Mouse (Mus musculus) midbrain, embryonic 12.5 days (tissue): Measurements from ENCODE around the gene Bcas3. TPM values are rescaled to one million over a fixed set of nuclear protein-coding genes. Genes with fewer than 3 reads are reported as not detected.

Experiments used
- ATAC-seq: fragments of 200-750 bp; cut with Nextera tagmentation; 2 replicates; pipeline ENCODE4 v1.8.0; 2017; ENCODE audit warnings: low read depth, moderate TSS enrichment, moderate library complexity; ENCODE audit not compliant: low FRiP score
- H3K27ac ChIP-seq: fragments of 300-500 bp; sonication (generic); replicated peaks from 2 replicates; pipeline ENCODE4 v1.5.1; 2016; ENCODE audit warnings: mild to moderate bottlenecking
- H3K27me3 ChIP-seq: fragments of 300-500 bp; sonication (generic); 2 replicates; pipeline ENCODE4 v1.6.1; 2016; ENCODE audit warnings: mild to moderate bottlenecking
- H3K36me3 ChIP-seq: fragments of 300-500 bp; sonication (generic); 2 replicates; pipeline ENCODE4 v1.6.1; 2016
- H3K4me1 ChIP-seq: fragments of 300-500 bp; sonication (generic); 2 replicates; pipeline ENCODE4 v1.6.1; 2016
- H3K4me2 ChIP-seq: fragments of 300-500 bp; sonication (generic); replicated peaks from 2 replicates; pipeline ENCODE4 v1.6.1; 2016; ENCODE audit warnings: mild to moderate bottlenecking, moderate library complexity
- H3K4me3 ChIP-seq: fragments of 300-500 bp; sonication (generic); 2 replicates; pipeline ENCODE4 v1.5.1; 2016; ENCODE audit warnings: mild to moderate bottlenecking
- H3K9ac ChIP-seq: fragments of 300-500 bp; sonication (generic); replicated peaks from 2 replicates; pipeline ENCODE4 v1.6.1; 2016; ENCODE audit warnings: mild to moderate bottlenecking, moderate library complexity
- H3K9me3 ChIP-seq: fragments of 300-500 bp; sonication (generic); 2 replicates; pipeline ENCODE4 v1.6.1; 2016; ENCODE audit warnings: mild to moderate bottlenecking
- WGBS: fragments of 180-500 bp; shearing (Covaris S2); methylation state at CpG from one replicate; pipeline ENCODE4 v1.1.7; 2016; 5-methylcytosine and 5-hydroxymethylcytosine counted together
- polyA plus RNA-seq: library from polyadenylated mRNA; unstranded; fragments of >200 nt; fragmentation: Nextera tagmentation; extraction: Ambion mirVana; gene quantifications from 2 replicates; pipeline ENCODE4 v1.2.1, GENCODE M21; 2016

The Bcas3 gene
- polyA plus RNA-seq, 1 experiment from 2014 or later = 26.8 TPM

- Histone ChIP-seq H3K4me2 (no peak overlapping the region), H3K9ac (no peak overlapping the region), H3K4me1 (peaks cover 22% of the 10 kb centered on the region), H3K36me3 (no peaks in the 10 kb centered on the region), H3K27ac (no peak overlapping the region), H3K9me3 (no peaks in the 10 kb centered on the region), H3K27me3 (peaks cover 3% of the 10 kb centered on the region; the same call in 1 of the 2 replicates), H3K4me3 (no peak overlapping the region)
- WGBS = 81% methylated on average over 4 of the region's 4 CpGs
- ATAC-seq = no peak
These were observed 288.5 kb downstream of the Bcas3 start for GRCm38 (mm10) chr11:85641486-85641885.

- H3K27me3 ChIP-seq = peaks cover 3% of the 10 kb centered on the region; the same call in 1 of the 2 replicates
- no peak overlapping the region for H3K4me2 ChIP-seq
- H3K9me3 ChIP-seq = no peaks in the 10 kb centered on the region
- H3K4me3 ChIP-seq = no peak overlapping the region
- no peak overlapping the region for H3K9ac ChIP-seq
- H3K4me1 ChIP-seq = peaks cover 22% of the 10 kb centered on the region
- ATAC-seq = no peak
- 65% methylated on average over 6 of the region's 6 CpGs for WGBS
- no peak overlapping the region for H3K27ac ChIP-seq
- no peaks in the 10 kb centered on the region for H3K36me3 ChIP-seq
These were observed 289.6 kb downstream of the Bcas3 start for GRCm38 (mm10) chr11:85642591-85642990.

GRCm38 (mm10) chr11:85643025-85643424 lies 290.1 kb downstream of the Bcas3 start:
- peaks cover 22% of the 10 kb centered on the region for H3K4me1 ChIP-seq
- H3K4me3 ChIP-seq = no peak overlapping the region
- no peaks in the 10 kb centered on the region for H3K9me3 ChIP-seq
- no peak overlapping the region for H3K27ac ChIP-seq
- no peaks in the 10 kb centered on the region for H3K36me3 ChIP-seq
- 92% methylated on average over 4 of the region's 4 CpGs for WGBS
- no peak overlapping the region for H3K9ac ChIP-seq
- no peak for ATAC-seq
- peaks cover 3% of the 10 kb centered on the region; the same call in 1 of the 2 replicates for H3K27me3 ChIP-seq
- no peak overlapping the region for H3K4me2 ChIP-seq

GRCm38 (mm10) chr11:85643479-85644000 lies 290.6 kb downstream of the Bcas3 start:
- H3K4me2 ChIP-seq = no peak overlapping the region
- H3K27ac ChIP-seq = no peak overlapping the region

GRCm38 (mm10) chr11:85644027-85644747 lies 291.2 kb downstream of the Bcas3 start:
- Histone ChIP-seq H3K4me2 (no peak overlapping the region), H3K9ac (no peak overlapping the region), H3K36me3 (no peaks in the 10 kb centered on the region), H3K4me3 (no peak overlapping the region), H3K27ac (no peak overlapping the region), H3K4me1 (peaks cover 22% of the 10 kb centered on the region), H3K9me3 (no peaks in the 10 kb centered on the region), H3K27me3 (peaks cover 3% of the 10 kb centered on the region; the same call in 1 of the 2 replicates)
- ATAC-seq = no peak
- 79% methylated on average over 12 of the region's 12 CpGs for WGBS

More at GRCm38 (mm10) chr11:85643479-85644000, 290.6 kb downstream of the Bcas3 start:
- Histone ChIP-seq H3K36me3 (no peaks in the 10 kb centered on the region), H3K27me3 (peaks cover 3% of the 10 kb centered on the region; the same call in 1 of the 2 replicates), H3K4me3 (no peak overlapping the region), H3K9ac (no peak overlapping the region), H3K9me3 (no peaks in the 10 kb centered on the region), H3K4me1 (peaks cover 22% of the 10 kb centered on the region)
- WGBS = 79% methylated on average over 10 of the region's 10 CpGs
- no peak for ATAC-seq

- H3K9ac ChIP-seq = no peak overlapping the region
- no peak overlapping the region for H3K4me3 ChIP-seq
- H3K9me3 ChIP-seq = no peaks in the 10 kb centered on the region
- whole genome bisulfite sequencing = 84% methylated on average over 6 of the region's 6 CpGs
- peaks cover 3% of the 10 kb centered on the region; the same call in 1 of the 2 replicates for H3K27me3 ChIP-seq
- ATAC-seq = no peak
- peaks cover 22% of the 10 kb centered on the region for H3K4me1 ChIP-seq
- no peak overlapping the region for H3K27ac ChIP-seq
- H3K4me2 ChIP-seq = no peak overlapping the region
- no peaks in the 10 kb centered on the region for H3K36me3 ChIP-seq
These were observed 291.7 kb downstream of the Bcas3 start for GRCm38 (mm10) chr11:85644748-85645060.

- peaks cover 18% of the 10 kb centered on the region for H3K4me1 ChIP-seq
- H3K4me2 ChIP-seq = no peak overlapping the region
- H3K4me3 ChIP-seq = no peak overlapping the region
- no peak overlapping the region for H3K9ac ChIP-seq
- peaks cover 3% of the 10 kb centered on the region; the same call in 1 of the 2 replicates for H3K27me3 ChIP-seq
- H3K9me3 ChIP-seq = no peaks in the 10 kb centered on the region
- H3K36me3 ChIP-seq = no peaks in the 10 kb centered on the region
- ATAC-seq = no peak
- H3K27ac ChIP-seq = no peak overlapping the region
- 79% methylated on average over 7 of the region's 7 CpGs for WGBS
These were observed 292.3 kb downstream of the Bcas3 start for GRCm38 (mm10) chr11:85645152-85645835.

GRCm38 (mm10) chr11:85648893-85649292 lies 295.9 kb downstream of the Bcas3 start:
- peaks cover 4% of the 10 kb centered on the region; the same call in 1 of the 2 replicates for H3K4me1 ChIP-seq
- no peaks in the 10 kb centered on the region for H3K36me3 ChIP-seq
- H3K9me3 ChIP-seq = no peaks in the 10 kb centered on the region
- H3K9ac ChIP-seq = no peak overlapping the region
- ATAC-seq = no peak
- no peak overlapping the region for H3K4me3 ChIP-seq
- H3K27ac ChIP-seq = no peak overlapping the region
- H3K27me3 ChIP-seq = peaks cover 3% of the 10 kb centered on the region; the same call in 1 of the 2 replicates
- 81% methylated on average over 3 of the region's 3 CpGs for WGBS
- H3K4me2 ChIP-seq = no peak overlapping the region

- Histone ChIP-seq H3K9ac (no peak overlapping the region), H3K4me2 (no peak overlapping the region), H3K4me3 (no peak overlapping the region), H3K27me3 (peaks cover 3% of the 10 kb centered on the region; the same call in 1 of the 2 replicates), H3K9me3 (no peaks in the 10 kb centered on the region), H3K36me3 (no peaks in the 10 kb centered on the region), H3K4me1 (no peaks in the 10 kb centered on the region), H3K27ac (no peak overlapping the region)
- WGBS = 93% methylated on average over 9 of the region's 9 CpGs
- no peak for ATAC-seq
These were observed 296.4 kb downstream of the Bcas3 start for GRCm38 (mm10) chr11:85649373-85649772.

GRCm38 (mm10) chr11:85657471-85657870 lies 304.5 kb downstream of the Bcas3 start:
- Histone ChIP-seq H3K27me3 (no peaks in the 10 kb centered on the region; the same call in 1 of the 2 replicates), H3K4me1 (no peaks in the 10 kb centered on the region), H3K27ac (no peak overlapping the region), H3K9ac (no peak overlapping the region), H3K9me3 (no peaks in the 10 kb centered on the region), H3K4me2 (no peak overlapping the region), H3K36me3 (no peaks in the 10 kb centered on the region), H3K4me3 (no peak overlapping the region)
- WGBS = 73% methylated on average over 4 of the region's 4 CpGs
- ATAC-seq = no peak

- no peaks in the 10 kb centered on the region for H3K9me3 ChIP-seq
- no peak for ATAC-seq
- 86% methylated on average over 4 of the region's 4 CpGs for WGBS
These were observed 307.3 kb downstream of the Bcas3 start for GRCm38 (mm10) chr11:85660304-85660703.

GRCm38 (mm10) chr11:85667176-85667575 lies 314.2 kb downstream of the Bcas3 start:
- no peaks in the 10 kb centered on the region for H3K36me3 ChIP-seq
- H3K27me3 ChIP-seq = no peaks in the 10 kb centered on the region
- no peak for ATAC-seq
- no peaks in the 10 kb centered on the region for H3K9me3 ChIP-seq
- H3K4me1 ChIP-seq = peaks cover 12% of the 10 kb centered on the region
- no peak overlapping the region for H3K4me3 ChIP-seq
- peak overlapping the region; percentile 15; the same call in 1 of the 2 replicates for H3K27ac ChIP-seq
- no peak overlapping the region for H3K4me2 ChIP-seq
- 66% methylated on average over 7 of the region's 7 CpGs for WGBS
- H3K9ac ChIP-seq = no peak overlapping the region

More at GRCm38 (mm10) chr11:85660304-85660703, 307.3 kb downstream of the Bcas3 start:
- Histone ChIP-seq H3K4me1 (no peaks in the 10 kb centered on the region), H3K4me2 (no peak overlapping the region), H3K36me3 (no peaks in the 10 kb centered on the region), H3K4me3 (no peak overlapping the region), H3K9ac (no peak overlapping the region), H3K27me3 (no peaks in the 10 kb centered on the region; the same call in 1 of the 2 replicates), H3K27ac (no peak overlapping the region)
